Mouse (Mus musculus): Measurements from ENCODE around the gene Crym.

Gene Crym

DNA sequence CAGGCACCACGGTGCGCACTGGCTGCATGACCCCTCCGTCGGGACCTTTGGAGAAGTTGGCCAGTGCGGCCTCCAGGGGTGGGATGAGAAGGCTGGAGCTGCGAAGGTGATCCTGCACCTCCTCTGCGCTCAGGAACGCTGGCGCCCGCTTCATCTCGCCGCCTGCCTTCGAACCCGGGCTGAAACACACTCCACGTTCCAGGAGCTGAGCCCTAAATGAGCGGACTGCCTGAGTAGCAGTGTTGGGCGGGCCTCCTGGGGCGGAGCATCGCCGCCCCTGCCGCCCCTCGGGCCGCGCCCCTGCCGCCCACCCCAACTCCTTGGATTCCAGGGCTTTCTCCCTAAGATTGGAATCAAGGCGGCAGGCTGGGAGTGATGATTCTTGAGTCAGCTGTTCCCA lies at the start of gene Crym:
Crym (minus strand) TSS at position 341 of the 400 bp plus-strand sequence.
- 4% methylated on average over 26 of the region's 26 CpGs for WGBS

DNA sequence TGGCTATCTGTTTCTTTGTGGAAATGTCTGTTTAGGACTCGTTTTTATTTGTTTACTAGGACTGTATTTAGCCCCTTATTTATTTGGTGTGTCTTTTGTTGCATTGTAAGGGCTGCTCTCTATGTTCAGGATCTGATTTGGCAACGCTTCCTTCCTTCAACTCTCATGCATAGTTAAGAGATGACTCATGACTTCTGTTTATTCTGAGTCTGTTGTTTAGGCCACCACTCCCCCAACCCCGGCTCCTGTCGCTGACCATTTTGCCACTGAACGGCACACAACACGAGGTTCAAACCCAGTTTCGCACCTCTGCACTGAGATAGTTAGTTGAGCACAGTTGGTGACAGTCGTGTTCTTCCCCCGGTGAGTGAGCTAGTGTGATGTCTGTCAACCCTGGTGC lies 4.1 kb upstream of the Crym start:
- 32% methylated on average over 9 of the region's 9 CpGs for WGBS

DNA sequence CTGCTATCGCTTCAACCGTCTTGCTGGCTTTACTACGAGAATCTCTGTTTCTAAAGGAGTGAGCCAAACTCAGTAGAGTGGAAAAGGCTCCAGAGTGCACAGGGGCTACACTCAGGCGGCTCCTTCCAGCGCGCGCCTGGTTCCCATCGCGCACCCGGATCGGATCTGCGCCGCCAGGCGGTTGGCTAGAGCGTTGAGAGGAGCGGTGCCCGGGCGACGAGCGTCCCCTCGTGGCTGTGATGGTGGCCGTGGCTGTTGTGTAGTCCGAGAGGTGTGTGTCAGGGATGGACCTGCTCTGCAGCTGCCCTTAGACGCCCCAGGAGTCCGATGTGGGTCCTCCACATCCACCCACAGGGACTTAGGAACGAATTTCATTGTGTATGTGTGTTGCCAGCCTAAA lies 1.9 kb upstream of the Crym start, which contains the start of gene Abca14:
Abca14 (plus strand) TSS at position 173 of the 400 bp plus-strand sequence.
- 2% methylated on average over 26 of the region's 26 CpGs for WGBS

DNA sequence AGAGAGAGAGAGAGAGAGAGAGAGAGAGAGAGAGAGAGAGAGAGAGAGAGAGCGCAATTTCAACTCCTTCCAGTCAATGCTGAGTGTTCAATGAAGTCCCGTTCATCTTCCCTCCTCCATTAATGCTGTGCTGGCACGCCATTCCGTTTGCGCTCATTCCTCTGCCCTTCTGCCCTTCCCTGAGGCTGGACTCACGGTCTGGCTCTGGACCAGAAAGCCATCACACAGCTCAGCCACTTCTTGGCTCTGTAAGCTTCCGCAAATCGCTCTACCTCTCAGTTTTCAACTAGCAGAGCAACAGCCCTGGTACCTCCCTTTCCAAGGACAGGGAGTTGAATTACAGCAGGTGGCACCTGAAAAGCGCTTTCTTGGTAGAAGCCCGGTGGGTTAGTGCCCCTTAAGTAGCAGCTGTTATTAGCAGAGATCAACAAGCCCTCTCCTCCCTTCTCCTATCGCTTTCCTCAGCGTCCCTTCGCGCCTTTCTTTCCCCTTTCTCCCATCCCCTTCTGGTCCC lies 623 bp downstream of the Crym start:
- 2% methylated on average over 14 of the region's 14 CpGs for WGBS

DNA sequence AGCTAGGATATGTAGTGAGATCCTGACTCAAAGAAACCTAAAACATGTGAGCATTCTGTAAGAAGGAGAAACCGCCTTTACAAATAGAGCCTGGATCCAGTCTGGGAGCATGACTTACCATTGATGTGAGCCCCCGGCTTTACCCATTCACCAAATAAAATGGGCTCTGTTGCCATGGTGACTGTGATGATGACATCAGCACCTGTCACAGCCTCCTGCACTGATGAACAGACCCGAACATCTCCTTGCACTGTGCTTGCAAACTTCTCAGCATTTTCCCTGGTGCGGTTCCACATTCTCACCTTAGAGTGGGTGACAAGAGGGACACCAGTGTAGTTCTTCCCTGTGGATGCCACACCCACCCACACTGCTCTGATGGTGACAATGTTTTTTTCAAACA lies 6.7 kb downstream of the Crym start:
- 59% methylated on average over 4 of the region's 4 CpGs for WGBS

DNA sequence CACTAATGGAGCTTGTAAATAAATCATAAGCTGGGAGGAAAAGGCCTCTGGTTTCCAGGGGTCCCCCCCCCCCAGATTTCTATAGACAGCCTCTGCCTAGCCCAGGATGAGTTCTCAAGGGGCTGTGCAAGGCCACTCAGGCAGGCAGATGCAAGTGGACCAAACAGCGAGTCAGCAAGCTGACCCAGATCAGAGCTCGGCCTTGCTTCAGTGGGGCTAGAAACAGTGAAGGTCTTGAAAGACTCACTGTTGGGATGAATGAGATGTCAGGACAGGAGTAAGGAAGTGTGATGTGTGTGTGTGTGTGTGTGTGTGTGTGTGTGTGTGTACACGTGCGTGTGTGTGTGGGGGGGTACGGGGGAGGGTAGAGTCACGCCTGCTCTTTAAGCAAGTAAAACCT lies 9.1 kb downstream of the Crym start:
- 80% methylated on average over 6 of the region's 6 CpGs for WGBS

DNA sequence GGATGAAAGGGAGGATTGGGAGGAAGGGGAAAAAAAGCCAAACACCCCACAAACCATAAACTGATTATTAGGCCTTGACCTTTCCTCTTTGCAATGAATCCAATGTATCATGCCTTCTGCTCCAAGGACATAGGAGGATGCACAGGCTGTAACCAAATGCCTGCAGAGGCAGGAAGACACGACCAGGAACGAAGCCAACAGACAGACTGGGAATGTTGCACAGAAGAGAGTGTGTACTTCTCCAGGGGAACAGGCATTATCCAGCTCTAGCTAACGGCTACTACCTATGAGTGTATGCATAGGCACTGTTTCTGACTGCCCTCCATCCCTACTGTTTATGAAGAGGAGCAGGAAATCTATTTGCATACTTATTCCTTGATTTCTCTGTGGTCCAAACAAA lies 9.7 kb downstream of the Crym start:
- WGBS, result 40% methylated on average over 3 of the region's 3 CpGs

DNA sequence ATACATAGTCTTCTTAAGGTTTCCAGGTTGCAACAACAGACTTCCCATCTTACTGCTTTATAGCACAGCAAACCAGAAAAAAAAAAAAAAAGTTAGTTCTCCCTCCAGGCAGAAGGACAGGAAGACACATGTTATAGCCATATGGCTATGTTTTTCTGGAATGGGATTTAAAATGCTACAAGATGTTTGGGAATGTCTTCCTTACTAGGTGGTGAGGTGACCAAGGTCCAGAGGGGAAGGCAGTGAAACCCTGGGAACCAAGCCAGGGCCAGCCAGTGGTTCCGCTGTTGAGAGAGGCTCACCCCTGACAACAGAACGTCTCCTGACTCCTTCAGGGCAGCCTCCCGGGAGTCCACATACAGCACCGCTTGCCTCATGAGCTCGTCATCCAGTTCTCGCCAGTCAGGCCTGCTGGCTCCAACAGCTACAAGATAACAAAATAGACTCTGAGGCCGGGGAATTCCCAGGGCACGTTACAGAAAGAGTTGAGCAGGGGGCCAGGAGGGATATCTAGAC lies 11.7 kb downstream of the Crym start:
- 54% methylated on average over 8 of the region's 8 CpGs for WGBS

DNA sequence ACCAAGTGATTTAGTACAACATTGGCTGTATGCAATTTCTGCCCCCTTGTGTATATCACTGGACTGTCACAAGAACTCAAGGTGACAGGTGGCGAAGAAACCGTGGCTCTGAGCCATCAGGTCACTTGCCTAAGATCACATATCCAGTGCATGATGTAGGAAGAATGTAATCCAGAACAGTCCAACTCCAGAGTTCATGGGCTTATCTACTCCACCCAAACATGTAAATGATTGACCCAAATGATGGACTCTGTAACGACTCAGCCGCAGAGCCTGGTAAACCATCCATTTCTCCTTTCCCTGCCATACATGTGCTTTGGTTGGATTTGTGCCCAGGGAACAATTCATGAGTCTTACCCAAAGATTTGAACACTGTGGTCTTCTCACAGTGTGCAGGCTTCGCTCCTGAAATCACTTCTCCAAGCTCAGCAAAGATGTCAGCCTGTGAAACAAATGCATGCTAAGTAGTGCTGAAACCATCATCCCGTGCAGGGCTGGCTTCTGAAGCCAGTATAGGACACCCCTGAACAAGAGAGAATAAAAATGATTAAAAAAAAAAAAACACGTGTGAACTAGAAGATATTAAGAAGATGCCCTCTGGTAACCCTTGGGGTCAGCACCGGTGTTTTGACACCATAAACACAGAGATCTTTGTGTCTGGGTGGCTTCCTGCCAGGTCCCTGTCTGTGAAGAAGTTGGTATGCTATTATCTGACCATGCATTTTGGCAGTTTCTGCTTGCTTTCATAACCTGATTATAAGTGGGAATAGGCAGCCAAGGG lies 12.4 kb downstream of the Crym start:
- 54% methylated on average over 8 of the region's 8 CpGs for WGBS

DNA sequence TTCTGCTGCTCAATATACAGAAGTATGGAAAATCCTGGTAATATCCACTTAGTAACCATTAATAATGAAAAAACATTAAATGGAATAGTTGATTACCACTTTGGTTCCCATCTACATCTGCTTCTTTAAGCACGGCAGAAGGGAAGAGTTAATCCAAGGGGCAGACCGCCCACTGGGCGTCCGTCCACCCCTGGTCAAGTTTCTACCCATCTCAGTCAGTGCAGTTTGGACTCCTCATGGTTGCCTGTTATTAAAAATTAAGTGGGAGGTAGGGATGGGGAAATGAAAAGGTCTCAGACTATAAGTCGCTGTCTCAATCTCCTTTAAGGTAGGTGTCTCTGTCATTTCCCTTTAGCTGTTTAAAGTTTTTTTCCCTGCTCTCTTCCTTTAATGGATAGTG lies 13.0 kb downstream of the Crym start:
- WGBS, result 91% methylated on average over 5 of the region's 5 CpGs

DNA sequence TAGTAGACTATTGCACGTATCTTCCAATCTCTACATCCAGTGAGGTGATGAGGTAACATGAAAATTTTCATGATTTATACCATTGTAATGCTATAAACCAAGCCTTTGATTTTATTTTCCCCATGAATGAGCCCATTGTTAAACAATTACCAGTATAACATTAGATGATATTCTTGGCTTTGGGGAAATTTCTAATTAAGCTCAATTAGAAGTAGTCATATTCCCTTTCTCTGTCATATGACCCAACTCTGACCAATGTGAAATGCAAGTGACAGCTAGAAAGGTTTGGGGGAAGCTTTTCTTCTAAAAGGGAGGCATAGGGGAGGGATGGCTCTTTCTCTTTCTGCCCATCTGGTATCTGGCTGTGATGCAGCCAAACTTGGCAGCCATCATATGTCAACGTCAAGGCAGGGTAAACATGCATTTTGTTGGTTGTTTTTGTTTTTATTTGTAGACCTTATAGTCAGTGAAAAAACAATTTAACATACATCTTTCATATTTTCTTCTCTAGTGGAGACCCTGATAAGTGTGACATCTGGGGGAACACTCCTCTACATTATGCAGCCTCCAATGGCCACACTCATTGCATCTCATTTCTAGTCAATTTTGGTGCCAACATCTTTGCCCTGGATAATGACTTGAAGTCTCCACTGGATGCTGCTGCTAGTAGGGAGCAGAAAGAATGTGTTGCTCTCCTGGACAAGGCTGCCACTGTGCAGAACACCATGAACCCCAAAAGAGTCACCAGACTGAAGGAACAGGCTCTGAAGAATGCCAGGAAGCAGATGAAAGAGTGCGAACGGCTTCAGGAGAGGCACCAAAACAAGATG lies 20.3 kb downstream of the Crym start:
- 75% methylated on average over 4 of the region's 4 CpGs for WGBS

DNA sequence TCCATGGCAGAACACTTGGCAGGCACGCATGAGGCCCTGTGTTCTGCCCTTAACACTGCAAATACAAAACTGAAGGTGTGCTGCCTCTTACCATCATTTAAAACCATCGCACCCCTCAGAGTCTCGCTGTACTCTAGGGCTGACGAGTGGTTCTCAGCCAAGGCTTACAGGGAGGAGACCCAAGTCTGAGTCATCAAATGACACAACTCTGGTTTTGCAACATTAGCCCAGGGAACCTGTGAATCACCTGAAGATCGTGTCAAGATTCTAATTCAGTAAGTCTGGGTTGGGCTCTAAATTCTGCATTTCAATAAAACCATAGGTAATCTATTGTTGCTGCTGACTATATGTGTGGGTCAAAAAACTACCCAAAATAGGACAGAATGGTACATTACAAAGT lies 21.4 kb downstream of the Crym start:
- 66% methylated on average over 5 of the region's 5 CpGs for WGBS

DNA sequence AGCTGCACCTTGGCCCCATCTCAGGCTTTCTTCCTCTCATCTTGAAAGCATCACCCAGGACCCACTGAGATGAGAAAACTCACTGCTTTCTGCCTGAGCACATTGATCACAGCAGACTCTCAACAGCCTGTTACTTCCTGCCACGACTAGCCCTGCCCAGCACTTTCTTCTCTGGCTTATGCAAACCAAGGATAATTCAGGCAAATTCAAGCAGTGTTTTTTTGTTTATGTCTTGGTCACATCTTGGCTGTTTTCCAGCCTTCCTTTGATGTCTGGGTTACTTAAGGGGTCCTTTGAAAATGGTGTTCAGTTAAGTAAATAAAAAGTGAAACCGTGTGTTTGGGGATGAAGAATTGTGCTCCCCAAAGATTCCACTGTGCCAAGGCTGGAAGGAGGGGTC lies 23.0 kb downstream of the Crym start:
- 34% methylated on average over 2 of the region's 2 CpGs for WGBS

DNA sequence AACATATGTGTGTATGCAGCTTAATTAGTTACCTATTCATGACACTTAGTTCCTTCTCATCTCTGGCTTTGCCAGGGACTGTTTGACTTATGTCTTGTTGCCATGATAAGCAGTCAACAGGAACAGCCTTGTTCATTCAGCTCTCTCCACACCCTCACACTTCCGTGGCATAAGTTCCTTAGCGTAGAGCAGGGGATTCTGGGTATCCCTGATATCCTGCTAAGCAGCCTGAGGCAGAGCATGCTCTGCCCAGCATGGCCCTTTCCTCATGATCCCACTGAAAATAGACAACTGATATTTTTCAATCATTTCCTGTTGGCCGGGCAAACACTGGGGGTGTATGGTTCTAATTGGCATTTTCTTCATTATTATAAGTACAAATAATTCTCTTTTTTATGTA lies 24.3 kb downstream of the Crym start:
- 78% methylated on average over 3 of the region's 3 CpGs for WGBS

DNA sequence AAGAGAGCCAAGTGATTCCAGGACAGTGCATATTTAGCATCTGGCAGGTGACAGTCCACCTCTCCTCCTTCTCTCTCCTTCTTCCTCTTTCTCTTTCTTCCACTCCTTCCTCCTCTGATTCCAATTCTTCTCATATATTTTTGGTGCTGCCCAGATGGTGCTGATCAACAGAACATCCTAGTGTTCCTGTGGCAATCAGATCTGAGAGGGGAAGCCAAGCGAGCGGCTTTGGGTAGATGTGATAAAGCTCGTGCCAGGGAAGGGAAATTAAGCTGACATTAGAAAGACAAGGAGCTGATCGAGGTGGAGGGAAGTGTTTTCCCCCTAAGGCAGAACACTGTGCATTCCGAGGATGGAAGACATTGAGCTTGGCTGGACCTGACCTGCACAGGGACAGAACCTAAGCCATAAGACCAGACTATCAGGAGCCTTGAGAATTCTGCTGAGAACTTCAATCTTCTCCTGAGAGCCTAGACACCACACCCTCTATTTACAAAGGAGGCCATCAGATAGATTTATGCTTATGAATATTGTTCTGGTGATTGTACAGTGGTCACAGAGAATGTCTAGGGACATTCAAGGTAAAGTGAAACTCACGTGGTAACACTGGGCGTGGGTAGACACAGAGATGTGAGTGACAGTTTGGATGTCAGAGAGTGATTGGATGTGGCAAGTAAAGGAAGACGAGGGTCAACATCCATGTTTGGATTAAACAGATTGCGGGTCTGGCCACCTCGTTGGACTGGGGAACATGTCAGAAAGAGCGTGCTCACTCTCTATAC lies 27.0 kb downstream of the Crym start:
- WGBS, result 73% methylated on average over 11 of the region's 11 CpGs

DNA sequence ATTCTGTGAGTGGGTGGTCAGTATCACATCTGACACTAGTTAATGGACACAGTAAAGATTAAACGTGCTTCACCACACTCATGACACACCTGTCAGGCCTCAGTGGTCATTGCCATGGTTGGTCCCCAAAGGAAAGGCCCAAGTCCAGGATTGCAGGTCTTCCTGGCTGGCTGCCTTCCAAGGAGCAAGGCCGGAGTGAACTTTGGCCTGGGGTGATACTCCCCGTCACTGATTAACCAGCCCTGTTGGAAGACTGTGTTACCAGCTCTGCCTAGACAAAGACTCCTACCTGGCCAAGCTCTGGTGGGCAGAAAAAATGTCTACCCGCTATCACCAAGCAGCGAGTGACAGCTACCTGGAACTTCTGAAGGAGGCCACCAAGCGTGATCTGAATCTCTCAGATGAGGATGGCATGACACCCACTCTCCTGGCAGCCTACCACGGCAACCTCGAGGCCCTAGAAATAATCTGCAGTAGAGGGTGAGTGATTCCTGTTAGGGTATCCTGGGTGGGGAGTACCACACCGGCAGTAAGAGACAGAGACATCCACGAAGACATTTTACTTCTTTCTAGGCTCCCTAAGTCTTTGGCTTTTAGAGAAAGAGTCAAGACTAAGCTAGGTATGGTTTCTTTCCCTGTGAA lies 28.2 kb downstream of the Crym start, which contains the start of gene Anks4b:
Anks4b (plus strand) TSS at position 256 of the 642 bp plus-strand sequence.
- WGBS, result 82% methylated on average over 10 of the region's 10 CpGs

DNA sequence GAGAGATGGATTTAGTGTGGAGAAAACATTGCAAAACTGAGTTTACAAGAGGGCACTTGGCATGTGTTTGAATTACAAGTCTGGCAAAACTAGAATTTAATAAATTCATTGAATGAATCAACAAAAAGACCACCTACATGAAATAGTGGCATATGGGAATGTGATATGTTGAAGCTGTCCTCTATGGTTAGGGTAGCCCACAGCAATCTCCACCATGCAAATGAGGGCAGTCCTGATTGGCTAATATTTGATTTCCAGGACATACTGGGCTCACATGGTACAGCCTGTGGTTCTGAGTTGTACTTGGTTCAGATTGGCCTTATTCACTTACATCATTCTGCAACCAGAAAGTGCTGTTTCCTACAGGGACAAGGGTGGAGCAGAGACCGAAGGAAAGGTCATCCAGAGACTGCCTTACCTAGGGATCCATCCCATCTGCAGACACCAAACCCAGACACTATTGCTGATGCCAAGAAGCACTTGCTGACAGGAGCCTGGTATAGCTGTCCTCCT lies 29.7 kb downstream of the Crym start:
- WGBS, result 94% methylated on average over 1 of the region's 1 CpGs

DNA sequence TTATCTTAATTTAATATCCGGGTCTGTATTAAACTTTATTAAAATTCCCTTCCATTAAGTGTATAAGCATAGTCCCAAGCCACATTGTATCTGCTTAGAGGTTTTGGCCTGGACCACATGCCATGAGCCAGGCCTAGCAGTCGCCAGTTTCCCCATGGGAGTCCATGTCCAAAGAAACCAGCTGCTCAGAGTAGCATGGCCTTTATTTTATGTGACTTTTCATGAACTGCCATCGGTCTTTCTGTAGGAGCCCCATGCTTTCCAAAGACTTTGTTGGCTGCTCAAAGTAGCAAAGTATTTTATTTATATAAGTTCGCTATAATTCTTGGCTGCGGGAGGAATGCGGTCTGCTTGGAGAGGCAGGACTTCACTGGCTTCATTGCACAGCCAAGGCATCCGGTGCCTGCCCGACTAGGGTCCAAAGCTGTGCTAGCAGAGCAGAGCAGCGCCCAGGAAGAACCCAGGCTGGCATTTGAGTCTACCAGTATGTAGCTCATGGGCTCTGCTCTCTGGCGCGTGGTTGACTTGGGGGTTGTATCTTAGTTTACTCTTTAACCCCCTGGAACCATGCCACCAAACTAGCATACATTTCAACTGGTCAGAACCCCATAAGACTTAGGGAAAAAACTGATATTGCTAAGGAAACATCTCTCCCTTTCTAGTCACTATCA lies 38.2 kb downstream of the Crym start:
- WGBS, result 87% methylated on average over 11 of the region's 11 CpGs

DNA sequence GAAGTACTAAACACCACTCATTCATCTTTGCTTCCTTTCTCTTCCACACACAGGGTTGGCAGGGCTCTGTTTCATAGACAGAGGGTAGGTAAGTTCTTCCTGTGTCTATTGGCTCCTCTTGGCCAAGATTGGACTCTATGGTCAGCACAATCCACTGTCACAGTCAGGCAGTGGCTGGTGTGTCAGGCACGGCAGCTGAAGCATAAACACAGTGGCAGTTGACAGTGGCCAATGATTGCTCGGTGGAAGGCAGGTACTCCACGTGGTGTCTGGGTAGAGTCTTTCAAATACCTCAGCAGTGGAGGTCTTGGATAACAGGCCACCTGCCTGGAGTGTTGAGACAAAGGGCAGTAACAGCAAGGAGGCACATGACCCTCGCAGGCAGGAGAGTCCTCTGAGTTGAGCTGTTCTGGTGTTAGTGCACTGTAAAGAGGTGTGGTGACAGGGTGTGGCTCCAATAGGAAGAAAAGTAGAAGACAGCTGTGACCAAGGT lies 43.7 kb downstream of the Crym start:
- WGBS, result 53% methylated on average over 4 of the region's 4 CpGs

DNA sequence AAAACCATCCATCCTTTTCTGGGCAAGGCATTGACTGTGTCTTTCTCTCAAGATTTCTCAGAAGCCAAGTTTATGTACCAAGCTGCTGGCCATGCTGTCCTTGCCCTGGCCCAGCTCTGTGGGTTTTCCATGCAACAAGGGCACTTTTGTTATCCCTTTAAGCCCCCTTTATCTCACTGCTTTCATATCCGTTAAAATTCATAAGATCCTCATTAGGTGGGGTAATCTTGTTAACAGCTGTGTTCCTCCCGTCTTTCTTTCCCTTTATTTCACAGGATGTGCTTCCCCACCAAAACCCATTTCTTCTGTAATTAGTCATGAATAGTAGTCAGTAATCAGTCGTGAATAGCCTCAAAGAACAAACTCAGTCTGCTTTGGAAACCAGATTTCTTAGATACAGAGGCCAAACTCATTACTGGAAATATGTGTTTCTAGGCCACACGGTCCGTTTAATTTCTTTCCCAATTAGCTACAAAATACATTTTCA lies 44.3 kb downstream of the Crym start:
- WGBS, result 47% methylated on average over 5 of the region's 5 CpGs

Measured in cerebral cortex, adult 2 months (tissue).